Mouse (Mus musculus) frontal cortex, adult (tissue): Measurements from ENCODE around the gene Tgm2.

ENCODE experiments used
- ATAC-seq: cut with Nextera tagmentation; 2 replicates; pipeline ENCODE4 v1.9.2; 2017; ENCODE audit warnings: mild to moderate bottlenecking, moderate library complexity, mixed read lengths; ENCODE audit not compliant: low TSS enrichment

Tgm2 gene

DNA sequence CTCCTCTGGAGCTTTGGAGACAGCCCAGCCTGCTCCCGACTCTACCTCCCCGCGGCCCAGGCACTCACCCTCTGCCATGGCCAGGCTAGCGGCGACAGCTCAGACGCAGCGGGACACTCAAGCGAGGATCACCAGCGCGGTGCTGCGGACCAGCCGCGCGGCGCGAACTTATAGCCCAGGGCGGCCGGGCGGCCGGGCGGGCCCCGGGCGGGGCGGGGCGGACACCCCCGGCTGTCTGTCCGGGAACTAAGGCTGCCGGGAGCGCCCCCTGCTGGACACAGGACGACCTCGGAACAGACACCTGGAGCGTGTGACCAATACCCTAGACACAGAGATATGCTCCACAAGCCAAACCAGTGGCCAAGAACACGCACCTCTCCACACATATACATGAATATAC, at the start of gene Tgm2:
Tgm2 (minus strand) TSS at position 214 of the 400 bp plus-strand sequence.
- peak; percentile 74; the same call in 1 of the 2 replicates for ATAC-seq

DNA sequence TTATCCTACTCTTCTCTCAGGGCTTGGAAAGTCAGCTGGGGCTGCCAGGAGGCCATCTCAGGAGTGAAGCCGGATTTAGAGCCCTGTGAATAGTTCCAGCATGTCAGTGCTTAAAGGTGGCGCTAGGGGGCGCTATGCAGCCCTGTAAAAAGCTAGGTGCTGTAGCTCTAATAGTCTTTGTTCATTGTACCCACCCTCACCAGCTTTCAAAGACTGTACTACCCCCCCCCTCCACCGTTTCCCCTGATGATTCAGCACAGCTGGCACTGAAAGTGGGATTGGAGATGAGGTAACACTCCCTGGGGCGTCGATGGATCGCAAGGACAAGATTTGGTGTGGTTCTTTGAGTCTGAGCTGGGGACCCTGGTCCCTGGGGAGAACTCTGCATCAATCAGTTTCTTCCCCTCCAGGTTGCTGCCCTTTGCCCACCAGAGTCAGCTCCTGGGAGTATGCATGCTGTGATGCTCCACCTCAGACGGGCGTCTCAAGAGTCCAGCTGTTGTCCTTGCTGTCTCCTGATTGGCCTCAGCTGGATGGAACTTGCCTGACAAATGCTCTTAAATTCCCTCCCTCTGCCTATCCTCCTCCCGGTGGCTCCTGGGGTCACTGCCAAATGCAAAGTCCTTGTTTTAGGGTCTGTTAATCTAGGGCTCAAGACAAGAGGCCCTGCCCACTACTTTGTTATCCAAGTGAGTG, 48.9 kb upstream of the Tgm2 start:
- ATAC-seq: peak; percentile 69; the same call in 1 of the 2 replicates

DNA sequence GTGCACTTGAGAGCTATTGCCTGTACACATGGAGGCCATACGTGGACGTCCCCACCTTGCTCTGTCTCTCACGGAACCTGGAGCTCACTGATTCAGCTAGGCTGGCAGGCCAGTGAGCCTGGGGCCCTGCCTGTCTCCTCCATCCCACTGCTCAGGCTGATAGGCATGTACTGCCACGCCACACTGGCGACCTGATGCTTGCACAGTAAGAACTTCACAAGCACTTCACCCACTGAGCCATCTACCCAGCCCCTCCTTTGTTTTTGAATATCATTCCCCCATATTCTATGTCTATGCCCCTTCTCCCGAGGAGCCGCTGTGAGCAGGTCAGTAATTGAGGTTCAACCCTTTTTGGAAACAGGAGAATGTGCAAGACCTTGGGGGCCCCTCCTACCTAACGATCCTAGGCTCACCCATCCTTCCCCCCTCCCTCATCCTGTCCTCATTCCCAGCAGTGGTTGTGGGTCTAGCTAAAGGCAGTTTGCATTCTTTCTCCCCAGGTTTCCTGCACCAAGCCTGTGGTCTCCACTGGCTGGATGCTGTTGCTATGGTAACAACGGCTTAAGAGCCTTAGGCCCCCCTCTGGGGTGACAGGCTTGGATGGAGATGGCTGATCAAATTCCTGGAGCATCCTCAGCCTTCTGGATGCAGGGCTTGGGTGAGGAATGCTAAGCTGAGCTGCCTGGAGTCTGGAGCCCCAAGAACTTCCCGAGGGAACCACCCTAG, 47.5 kb upstream of the Tgm2 start:
- ATAC-seq: no peak

DNA sequence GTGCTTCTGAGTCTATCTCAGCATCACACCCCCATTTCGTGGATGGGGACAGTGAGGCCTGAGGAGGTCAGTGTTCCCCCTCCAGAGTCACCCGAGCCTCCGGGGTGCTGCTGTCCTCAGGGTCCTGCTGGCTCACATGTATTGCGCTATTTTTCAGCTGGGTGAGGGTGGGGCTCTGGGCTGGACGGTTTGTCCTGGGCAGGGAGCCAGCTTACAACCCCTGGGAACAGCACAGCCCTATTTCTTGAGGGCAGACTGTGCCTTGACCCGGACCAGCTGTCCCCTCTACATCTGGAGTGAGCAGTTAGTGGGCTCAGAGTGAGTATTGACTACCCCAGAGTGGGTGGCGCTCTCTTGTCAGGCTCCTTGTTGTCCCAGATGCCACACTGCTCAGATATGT, 44.9 kb upstream of the Tgm2 start:
- ATAC-seq: no peak

DNA sequence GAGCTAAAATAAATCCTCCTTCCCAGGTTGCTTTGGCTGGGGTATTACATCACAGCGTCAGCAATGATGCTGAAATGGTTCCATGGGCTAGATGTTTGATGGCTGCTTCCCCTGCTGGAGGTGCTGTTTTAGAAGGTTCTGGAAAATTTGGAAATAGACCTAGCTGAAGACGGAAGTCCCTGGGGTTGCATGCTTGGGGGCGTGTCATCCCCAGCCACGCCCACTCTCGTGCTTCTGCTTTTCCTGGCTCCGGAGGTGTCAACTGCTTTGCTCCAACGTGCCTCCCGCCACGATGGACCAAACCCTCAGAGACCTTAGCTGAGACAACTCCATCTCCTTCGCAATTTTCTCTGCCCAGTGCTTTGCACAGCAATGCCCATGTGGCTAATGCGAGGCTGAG, 43.2 kb upstream of the Tgm2 start:
- no peak for ATAC-seq

DNA sequence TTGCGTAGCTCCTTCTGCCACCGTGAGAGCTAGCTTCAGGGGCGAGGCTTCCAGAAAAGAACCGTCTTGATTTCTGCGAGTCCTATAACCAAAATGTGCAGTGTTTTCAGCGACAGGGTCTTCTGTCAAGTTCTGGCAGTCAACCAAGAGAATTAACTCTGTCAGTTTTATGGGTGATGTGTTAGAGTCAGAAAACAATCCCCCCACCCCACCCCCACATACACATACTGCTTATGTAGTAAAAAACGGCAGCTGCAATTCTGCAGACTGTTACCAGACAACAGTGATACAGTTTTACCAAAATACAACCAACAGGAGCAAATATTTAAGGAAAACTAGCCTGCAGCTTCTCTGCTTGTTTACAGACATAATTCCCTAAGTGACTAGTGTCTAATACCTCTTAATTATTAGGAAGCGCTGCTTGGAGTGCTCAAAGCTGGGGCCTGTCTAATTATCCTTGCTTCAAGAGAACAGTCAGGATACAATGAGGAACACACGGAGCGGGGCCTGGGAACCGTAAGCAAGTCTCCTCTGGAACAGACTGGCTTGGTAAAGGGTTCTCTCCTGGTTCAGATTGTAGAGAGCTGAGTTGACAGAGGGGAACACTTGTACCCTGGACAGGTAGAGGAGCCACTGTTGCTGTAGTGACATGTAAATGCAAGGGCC, 40.1 kb upstream of the Tgm2 start:
- no peak for ATAC-seq

DNA sequence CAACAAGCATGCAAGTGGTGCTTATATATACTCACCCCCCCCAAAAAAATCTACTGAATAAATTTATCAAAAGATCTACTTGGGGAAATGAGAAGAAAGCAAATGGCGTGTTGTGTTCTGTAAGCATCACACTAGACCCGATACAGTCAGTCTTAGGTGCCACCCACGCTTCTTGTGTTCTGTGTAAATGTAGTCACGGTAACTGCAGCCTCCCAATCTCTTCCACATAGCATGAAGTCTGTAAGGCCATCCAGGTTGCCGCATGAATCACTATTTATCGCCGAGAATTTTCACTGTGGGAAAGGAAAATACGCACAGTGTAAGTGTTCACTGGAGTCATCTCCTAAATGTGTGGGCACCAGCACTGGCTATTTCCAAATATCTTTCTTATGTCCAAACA, 37.0 kb upstream of the Tgm2 start:
- ATAC-seq: 0 out of 2 replicates have a peak, but pooled peaks have one; percentile 9

DNA sequence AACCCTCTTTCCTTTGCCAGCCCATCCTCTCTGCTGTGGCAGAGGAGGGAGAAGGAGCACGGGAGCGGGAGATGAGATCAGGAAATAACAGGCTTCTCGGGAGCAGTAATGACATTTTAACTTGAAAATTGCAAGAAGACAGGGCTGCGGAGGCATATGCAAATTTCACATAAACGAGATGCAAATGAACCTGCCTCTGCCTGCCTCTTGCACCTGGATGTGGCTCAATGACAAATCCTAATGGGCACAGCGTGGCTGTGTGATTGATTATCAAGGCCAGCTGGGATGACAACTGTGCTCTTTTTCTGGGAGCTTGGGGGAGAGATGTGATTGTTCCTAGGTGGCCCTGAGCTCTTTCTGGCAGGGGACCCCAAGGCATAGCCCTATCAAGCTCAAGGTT, 35.7 kb upstream of the Tgm2 start:
- ATAC-seq: no peak

DNA sequence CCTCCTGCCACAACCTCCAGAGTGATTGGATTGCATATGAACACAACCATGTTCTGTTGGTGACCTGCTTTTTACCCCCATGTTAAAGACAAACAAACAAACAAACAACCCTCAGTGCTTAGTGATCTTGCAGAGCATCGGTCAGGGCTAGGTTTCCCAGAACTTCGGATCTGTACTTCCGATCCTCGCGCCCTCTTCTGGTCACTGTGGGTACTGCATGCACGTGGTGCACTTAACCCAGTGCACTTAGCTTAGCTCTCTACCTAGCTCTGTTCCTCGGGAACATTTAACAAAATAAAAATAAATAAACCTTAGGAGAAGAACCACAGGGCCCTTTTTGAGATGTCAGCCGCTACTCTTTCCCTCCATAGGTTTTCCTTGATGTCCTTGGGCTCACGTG, 34.6 kb upstream of the Tgm2 start:
- no peak for ATAC-seq

DNA sequence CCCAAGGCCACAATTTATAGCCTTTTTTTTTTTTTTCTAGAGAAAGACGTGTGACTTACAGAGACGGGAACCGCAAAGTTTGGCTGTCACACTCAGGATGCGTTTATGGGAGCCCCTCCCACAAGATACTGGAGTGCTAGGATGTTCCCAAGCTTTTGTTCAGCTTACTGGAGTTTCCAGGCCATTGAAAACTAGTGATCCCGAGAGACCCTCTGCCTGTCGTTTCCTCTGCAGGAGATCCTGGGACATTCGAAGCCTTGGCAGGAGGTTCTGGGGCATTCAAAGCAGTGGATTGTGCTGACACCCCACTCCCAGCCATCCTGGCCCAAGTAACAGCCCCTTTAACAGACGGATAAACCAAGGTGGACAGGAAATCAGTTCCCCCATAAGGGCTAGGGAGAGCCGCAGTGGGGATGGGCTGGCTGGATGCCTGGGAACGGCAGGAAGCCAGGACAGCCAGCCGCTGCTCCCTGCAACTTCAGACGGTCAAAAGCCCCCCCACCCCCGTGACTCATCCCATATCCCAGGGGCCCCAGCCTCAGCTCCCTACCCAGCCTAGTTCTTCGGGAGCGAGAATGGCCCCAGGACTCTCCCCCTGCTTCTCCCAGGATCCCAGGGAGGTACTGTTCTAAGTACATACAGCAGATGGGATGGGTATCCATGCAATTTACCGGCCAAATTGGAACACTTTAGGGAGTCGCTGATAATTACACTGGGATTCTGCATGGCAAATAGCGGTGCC, 33.3 kb upstream of the Tgm2 start:
- no peak for ATAC-seq

DNA sequence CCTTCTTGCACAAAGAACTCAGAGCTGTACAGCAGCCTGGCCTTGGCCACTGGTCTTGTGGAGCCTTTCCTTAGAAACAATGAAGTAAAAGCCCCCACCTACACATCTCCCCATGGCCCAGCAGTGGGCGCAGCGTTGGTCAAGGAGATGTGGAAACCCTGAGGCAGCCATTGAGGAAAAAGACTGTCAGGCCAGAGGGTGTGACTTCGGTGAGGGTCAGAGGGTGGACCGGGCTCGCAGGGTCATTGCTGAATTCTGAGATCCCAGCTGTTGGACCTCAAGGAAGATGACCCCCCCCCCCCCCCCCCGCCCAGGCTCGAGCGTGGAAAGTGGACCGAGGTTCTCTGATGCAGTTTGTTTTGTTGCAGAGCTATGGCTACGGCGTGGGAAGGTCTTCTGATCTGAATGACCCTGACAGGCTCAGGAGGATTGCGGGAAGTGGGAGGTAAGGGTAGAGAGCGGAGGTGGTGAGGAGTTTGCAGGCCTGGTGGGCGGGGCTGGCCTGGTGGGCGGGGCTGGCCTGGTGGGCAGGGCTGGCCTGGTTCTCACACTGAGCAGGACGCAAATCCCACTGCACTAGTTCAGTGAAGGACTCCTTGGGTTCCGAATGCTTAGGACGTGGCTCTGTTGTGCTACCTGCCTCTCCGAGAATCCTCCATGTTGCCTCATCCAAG, 32.6 kb upstream of the Tgm2 start:
- no peak for ATAC-seq

DNA sequence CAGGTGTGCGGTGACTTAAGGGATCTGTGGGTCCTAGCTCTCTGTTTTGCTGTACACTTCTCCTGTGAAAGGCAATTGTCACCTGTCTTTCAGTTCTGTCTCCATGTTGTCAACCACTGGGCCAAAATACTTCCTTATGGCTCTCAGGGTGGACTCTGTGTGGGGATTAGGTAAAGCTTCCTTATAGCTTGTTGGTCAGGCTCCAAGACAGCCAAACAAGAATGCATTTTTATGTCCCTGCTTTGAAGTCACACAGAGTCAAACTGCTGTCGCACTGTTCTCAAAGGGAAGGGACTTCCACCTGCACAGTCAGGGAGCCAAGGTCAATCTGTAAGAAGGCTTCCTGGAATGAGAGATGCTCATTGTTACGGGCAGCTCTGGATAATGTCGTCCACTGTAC, 31.9 kb upstream of the Tgm2 start:
- no peak for ATAC-seq

DNA sequence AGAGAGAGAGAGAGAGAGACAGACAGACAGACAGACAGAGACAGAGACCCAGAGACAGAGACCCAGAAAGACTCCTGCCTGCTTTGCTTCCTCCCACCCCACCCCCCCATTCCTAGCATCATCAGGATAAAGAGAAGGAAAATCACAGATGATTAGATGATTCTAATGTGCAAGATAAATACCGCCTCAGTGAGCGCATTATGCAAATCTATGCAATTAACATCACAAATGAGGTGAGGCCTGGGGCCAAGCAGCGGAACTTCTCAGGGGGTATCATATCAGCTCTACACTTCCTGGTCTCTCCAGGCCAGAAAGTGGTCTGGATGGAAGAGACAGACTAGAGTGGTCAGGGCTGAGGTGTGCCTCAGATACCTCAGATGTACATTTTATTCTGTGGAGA, 31.3 kb upstream of the Tgm2 start:
- no peak for ATAC-seq

DNA sequence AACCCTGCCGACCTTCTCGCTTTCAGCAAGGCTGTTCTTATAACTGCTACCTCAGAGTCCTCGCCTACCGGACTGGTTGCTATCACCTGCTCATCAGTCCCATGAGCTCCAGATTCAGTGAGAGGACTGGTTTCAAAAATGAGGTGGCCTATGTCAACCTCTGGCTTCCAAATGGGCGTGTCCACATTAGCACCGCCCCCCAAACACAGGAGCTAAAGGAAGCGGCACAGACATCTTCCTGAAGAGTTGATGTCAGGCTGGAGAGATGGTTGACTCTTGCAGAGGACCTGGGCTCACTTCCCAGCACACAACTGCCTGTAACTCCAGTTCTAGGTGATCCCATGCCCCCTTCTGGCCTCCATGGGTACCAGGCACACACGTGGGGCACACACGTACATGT, 30.5 kb upstream of the Tgm2 start:
- ATAC-seq: no peak

DNA sequence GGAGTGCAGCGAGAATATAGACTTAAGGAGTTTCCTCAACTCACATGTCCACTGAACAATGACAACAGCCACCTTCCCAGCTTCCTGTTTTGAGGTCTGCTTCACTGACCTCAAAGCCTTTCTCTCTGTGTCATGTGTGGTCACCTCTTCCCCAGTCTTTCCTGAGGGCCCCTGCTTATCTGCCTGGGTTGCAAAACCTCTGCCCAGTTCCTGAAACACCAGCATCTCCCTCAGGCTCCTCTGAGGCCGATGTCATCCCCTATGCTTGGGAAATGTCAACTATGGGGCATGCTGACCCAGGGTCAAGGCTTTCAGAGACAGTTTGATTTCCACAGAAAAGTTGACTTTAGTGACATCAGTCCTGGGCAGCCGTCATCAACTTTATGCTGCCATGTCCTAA, 29.2 kb upstream of the Tgm2 start:
- no peak for ATAC-seq

DNA sequence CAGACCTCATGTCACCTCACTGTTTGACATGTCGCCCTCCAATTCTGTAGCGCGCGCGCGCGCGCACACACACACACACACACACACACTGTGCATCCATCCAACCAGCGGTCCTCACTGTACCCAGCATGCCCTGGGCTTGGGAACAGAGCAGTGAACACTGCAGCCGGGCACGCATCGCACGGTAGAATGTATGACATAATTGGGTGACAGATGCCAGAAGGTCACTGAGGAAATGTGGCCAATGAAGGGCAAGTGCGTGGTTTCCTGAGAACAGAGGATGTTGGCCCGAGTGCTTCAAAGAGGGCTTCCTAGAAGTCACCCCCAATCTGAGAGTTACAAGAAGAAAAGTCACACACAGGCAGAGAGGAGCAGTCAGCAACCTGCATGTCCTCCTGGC, 28.7 kb upstream of the Tgm2 start:
- no peak for ATAC-seq

DNA sequence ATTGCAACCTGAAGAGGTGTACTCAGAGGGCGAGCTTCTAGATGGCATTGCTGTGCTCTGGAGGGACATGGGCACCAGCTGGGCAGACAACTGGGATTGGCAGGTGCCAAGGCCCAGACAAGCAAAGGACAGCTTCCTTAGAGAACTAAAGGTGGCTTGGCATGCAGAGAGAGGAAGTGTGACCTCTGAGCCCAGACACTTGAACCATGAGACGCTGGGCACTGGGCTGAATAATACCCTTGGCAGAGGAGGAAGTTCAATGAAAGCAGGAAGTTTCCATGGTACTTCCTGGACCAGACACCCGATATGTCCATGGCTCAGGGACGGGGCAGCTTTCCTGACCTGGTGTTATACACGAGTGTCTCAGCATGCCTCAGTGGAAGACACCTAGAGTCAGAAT, 28.2 kb upstream of the Tgm2 start:
- ATAC-seq: no peak

DNA sequence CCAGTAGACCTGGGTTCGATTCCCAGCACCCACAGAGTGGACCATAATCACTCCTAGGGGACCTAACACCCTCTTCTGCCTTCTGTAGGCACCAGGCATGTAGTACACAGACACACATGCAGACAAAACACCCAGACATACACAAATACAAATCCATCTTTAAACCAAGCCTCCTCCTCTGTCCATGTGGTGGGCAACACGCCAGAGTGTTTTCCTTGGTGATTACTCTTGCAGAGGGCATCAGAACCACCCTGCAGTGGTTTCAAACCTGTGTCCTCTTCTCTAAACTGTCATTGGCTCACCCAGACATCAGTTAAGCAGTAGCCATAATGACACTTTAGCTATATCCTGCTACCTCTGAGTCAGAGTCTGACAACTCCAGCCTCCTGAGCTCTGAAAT, 24.2 kb upstream of the Tgm2 start:
- no peak for ATAC-seq

DNA sequence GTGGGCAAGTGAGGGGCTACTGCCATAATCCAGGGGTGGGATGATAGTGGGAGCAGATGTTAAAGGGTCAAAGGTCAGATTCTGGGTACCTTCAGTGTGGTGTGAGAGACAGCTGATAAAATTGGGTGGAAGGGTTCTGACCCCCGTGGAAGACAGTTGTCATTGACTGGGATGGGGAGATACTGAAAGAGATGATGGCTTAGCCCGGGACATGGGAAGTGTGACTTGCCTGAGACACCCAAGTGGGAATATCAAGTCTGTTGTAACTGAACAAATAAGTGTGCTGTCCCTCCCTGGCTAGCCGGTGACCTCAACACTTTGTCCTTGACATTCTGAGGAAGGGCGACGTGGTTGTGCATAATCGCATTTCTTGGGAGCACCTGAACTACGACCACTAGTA, 23.5 kb upstream of the Tgm2 start:
- no peak for ATAC-seq

DNA sequence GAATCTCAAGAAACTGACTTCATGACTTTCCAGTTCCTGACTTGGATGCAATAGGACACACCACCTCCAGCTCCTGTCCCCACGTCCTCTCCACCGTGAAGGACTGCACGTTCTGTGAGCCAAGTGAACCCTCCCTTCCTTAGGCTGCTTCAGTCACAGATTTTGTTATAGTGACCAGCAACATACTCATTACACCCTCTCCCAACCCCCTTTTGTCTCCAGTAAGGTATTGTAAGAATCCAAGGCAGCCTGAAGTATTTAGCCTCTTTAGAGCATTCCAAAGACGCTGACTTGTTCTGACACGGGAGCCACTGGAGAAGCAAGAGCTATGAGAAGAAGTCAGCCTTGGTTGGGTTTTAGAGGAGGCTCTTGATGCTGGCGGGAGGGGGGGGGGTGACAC, 23.1 kb upstream of the Tgm2 start:
- ATAC-seq: no peak

DNA sequence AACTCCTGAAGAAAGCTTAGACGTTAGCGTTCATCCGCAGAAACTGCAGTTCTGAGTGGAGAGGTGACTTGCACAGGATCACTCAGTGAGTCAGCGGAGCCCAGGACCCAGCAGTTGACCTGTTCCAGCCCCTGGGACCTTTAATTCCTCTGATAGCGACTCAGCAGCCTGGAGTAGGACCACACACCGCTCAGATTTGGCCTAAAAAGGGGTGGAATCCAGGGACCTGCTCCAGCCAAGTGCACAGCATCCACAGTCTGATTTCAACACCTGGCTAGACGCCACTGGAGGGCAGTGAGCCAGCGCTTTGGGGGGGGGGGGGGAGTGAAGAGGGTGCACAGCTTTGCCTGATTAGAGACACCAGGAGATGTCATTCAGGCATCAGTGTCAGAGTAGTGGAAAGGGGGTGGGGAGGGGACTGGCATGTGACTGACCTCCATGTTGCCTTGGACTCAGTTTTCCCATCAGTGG, 22.5 kb upstream of the Tgm2 start:
- no peak for ATAC-seq
